Mouse (Mus musculus): ENCODE data around the gene Sos1.

The Sos1 gene

GRCm38 (mm10) chr17:80480031-80480854 is at the start of gene Sos1:
Gene Sos1 (minus strand): TSS chr17:80480453.
- peak; percentile 97 for DNase-seq

- DNase-seq, result no peak
Observed at GRCm38 (mm10) chr17:80523231-80523630, 43.0 kb upstream of the Sos1 start.

- no peak for DNase-seq
Observed at GRCm38 (mm10) chr17:80522229-80522556, 41.9 kb upstream of the Sos1 start.

GRCm38 (mm10) chr17:80521521-80522228 is 41.4 kb upstream of the Sos1 start:
- DNase-seq, result no peak

GRCm38 (mm10) chr17:80520537-80520936 is 40.3 kb upstream of the Sos1 start:
- DNase-seq, result no peak

- DNase-seq, result no peak
Observed at GRCm38 (mm10) chr17:80518811-80519210, 38.6 kb upstream of the Sos1 start.

GRCm38 (mm10) chr17:80517244-80517643 is 37.0 kb upstream of the Sos1 start:
- DNase-seq, result peak; percentile 4

- no peak for DNase-seq
Observed at GRCm38 (mm10) chr17:80515956-80516355, 35.7 kb upstream of the Sos1 start.

- no peak for DNase-seq
Observed at GRCm38 (mm10) chr17:80515513-80515912, 35.3 kb upstream of the Sos1 start.

- DNase-seq, result no peak
Observed at GRCm38 (mm10) chr17:80513766-80514165, 33.5 kb upstream of the Sos1 start.

- DNase-seq, result no peak
Observed at GRCm38 (mm10) chr17:80510459-80510855, 30.2 kb upstream of the Sos1 start.

- DNase-seq, result no peak
Observed at GRCm38 (mm10) chr17:80509494-80510458, 29.5 kb upstream of the Sos1 start.

- no peak for DNase-seq
Observed at GRCm38 (mm10) chr17:80505766-80506165, 25.5 kb upstream of the Sos1 start.

- no peak for DNase-seq
Observed at GRCm38 (mm10) chr17:80505342-80505741, 25.1 kb upstream of the Sos1 start.

- DNase-seq, result no peak
Observed at GRCm38 (mm10) chr17:80501805-80502172, 21.5 kb upstream of the Sos1 start.

GRCm38 (mm10) chr17:80501037-80501804 is 21.0 kb upstream of the Sos1 start:
- DNase-seq, result no peak

- DNase-seq, result no peak
Observed at GRCm38 (mm10) chr17:80500025-80500424, 19.8 kb upstream of the Sos1 start.

- no peak for DNase-seq
Observed at GRCm38 (mm10) chr17:80498600-80499268, 18.5 kb upstream of the Sos1 start.

- DNase-seq, result no peak
Observed at GRCm38 (mm10) chr17:80497183-80497601, 16.9 kb upstream of the Sos1 start.

- no peak for DNase-seq
Observed at GRCm38 (mm10) chr17:80496607-80497170, 16.4 kb upstream of the Sos1 start.

- DNase-seq, result no peak
Observed at GRCm38 (mm10) chr17:80496185-80496584, 15.9 kb upstream of the Sos1 start.
